Mouse (Mus musculus) left cerebral cortex, adult 18-20 months (tissue): ENCODE measurements around the gene Eps8l3. TPM values are rescaled to one million over a fixed set of nuclear protein-coding genes. Genes with fewer than 3 reads are reported as not detected.
"Not testable (repeated sequence)": the region's sequence is repeated elsewhere in the genome, so short reads cannot be mapped to it uniquely, and the experiment has no call there.

Experiments used
- DNase-seq, 2 experiments: peaks; one replicate each; pipeline ENCODE4 v3.0.0; 2021 to 2022; ENCODE audit warnings: low spot score in 2 of 2, mixed read lengths in 1 of 2
- total RNA-seq, 2 experiments: library from RNA; stranded (reverse); gene quantifications; 2 replicates each; pipeline ENCODE4 v1.2.3; 2021

Eps8l3 gene
- total RNA-seq, 2 experiments from 2014 or later, result not detected

DNA sequence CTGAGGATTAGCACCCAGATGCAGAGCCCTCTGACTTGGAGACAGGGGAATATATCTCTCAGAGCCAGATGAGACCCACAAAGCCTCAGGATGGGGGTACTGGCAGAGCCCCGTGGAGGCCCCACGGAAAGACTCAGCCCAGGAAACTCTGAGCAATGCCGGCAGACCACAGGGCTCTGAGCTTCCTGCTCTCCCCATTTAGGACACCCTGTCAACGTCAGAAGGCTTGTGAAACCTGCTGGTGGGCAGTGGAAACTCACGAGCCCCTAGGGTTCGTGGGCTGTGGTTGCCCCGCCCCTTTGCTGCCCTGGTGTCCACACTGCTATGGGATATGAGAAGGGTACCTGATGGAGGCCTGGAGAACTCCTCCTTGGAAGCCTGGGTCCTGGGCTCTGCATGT is 24.2 kb upstream of the Eps8l3 start:
- DNase-seq, result no peak

DNA sequence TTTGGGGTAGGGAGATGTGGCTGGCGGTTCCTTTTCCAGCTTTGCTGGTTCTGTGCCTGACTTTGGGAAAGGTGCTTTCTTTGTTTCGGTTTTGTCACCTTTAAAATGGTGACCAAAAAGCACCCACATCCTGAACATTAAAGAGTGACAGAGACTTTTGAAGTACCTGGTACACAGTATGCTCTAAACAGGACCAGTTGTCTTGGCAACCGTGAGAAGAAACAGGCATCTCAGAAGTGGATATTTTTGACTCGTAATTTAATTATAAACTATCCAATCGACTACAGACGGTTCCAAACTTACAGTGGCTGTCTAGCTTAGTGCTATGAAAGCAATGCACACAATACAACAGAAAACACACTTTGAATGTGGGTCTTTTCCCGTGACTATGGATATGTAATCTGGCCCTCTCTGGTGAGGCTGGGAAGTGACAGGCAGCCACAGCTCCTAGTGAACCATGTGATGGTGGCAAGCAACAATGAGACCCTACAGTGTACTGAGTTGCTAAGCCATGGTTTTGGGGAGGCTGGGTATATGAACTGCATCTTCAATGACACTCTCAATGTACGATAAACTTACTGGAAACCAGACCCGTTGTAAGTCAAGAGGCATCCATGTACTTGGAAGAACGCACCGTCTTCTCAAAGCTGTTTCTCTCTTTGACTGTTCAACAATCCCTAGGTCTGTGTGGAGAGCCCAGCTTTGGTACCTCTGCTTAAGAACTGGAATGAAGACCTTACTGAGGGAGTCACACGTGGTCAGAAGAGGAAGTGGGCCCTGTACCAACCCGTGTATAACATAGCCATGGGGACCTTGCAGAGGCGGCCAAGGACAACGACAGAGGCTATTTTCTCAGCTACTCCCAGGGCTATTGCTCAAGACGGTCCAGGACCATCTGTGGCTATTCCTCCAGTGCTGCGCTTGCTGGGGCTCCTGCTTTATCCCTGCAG is 23.5 kb upstream of the Eps8l3 start:
- DNase-seq, result no peak

DNA sequence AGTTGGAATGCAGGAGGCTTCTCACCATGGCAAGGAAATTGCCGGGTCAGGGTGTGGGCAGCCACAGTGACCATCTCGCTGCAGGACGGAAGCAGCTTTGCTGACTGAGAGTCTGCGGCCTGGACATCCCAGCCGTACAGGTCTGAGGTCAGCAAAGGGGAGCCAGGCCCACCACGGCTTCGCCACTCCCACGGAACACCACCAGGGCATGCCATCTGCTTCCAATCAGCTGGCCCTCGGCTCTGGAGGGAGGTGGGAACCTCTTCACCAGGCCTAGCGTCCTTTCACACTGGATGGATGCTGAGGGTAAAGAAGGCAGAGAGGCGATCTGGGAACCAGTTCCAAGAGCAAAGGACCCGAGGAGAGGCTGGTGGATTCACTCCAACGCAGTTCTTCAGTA is 21.7 kb upstream of the Eps8l3 start:
- DNase-seq, result no peak

DNA sequence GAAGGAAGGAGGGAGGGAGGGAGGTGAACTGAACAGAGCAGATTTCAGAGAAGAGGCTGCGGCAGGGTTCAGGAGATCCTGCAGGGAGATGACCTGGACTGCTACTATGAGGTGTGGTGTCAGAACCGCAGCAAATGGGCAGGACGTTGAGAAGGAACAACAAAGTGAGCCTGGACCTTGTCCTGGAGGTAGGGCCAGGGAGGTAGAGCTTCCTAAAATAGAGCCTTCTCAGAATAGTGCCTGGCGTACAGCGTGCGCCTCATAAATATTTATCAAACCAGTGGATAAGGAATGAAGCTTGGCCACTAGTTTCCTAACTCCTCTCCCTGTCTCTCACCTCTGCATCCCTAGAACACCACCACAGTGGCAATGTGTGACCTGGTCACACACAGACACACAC is 19.4 kb upstream of the Eps8l3 start:
- no peak for DNase-seq

DNA sequence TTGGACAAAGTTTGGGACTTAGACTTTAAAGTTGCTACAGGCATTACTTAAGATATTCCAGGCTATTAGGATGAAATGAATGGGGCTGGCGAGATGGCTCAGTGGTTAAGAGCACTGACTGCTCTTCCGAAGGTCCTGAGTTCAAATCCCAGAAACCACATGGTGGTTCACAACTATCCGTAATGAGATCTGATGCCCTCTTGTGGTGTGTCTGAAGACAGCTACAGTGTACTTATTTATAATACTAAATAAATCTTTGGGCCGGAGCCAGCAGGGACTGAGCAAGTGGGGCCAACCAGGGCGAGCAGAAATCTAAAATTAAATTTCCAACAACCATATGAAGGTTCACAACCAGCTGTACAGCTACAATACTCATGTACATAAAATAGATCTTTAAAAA is 15.5 kb upstream of the Eps8l3 start:
- DNase-seq, result not testable (repeated sequence)

DNA sequence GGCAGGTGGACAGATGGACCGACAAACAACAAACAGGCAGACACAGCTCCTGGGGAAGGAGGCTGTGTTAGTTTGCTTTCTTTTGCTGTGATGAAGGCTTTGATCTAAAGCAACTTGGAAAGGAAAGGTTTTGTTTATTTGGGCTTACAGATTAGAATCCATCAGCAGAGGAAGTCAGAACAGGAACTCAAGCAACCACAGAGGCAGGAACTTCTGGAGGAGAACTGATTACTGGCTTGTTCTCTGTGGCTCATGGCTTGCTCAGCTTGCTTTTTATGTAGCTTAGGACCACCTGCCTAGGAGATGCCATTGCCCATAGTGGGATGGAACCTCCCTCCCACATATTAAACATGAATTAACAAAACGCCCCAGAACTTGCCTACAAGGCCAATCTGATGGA is 14.6 kb upstream of the Eps8l3 start:
- DNase-seq, result no peak

DNA sequence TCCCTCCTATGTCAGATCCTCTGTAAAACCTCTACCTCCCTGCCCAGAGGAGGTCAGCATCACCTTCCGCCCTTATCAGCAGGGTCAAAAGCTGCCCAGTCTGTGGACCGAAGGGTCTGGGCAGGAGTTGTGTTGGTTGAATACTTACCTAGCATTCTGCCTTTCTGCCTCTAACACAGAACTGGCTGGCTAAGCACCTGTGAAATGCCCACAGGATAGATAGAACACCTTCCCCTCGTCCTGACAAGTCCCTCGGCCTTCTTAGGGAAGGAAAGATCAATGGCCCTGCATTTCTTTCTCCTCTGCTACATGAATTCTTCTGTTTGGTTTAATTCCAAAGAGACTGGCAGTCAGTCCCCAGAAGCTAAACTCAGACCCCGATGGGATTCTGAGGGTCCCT is 13.6 kb upstream of the Eps8l3 start:
- no peak for DNase-seq

DNA sequence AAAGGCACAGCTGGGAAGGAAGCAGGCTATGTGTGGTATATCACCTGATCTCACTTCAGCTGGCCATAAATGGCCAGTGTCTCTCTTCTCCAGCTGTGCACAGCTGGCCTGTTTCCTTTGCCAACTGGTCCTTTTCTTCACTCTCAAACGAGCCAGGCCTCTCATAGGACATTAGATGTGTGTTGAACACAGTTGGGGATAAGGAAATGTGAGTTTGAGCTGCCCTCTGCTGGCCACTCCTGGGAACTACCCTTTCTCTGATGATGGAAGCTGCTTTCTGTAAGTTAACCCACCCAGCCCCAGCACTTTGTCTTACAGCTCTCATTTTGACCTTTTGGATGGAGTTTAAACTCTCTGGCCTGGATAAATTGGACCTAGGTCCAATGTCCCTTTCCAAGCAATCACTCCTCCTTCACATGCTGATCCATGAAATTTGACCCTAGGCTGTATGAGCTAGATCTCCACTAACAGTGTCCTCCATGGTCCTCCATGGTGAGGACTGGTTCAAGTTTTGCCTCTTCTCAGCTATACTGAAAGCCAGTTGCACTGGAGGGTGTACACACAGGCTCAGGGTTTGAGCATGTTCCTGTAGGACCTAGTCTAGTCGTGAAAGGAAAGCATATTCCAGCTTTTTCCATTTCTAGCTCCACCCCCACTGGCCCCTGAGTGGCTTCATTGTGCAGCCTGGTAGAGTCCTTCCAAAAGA is 13.0 kb upstream of the Eps8l3 start:
- peak; percentile 92 for DNase-seq

DNA sequence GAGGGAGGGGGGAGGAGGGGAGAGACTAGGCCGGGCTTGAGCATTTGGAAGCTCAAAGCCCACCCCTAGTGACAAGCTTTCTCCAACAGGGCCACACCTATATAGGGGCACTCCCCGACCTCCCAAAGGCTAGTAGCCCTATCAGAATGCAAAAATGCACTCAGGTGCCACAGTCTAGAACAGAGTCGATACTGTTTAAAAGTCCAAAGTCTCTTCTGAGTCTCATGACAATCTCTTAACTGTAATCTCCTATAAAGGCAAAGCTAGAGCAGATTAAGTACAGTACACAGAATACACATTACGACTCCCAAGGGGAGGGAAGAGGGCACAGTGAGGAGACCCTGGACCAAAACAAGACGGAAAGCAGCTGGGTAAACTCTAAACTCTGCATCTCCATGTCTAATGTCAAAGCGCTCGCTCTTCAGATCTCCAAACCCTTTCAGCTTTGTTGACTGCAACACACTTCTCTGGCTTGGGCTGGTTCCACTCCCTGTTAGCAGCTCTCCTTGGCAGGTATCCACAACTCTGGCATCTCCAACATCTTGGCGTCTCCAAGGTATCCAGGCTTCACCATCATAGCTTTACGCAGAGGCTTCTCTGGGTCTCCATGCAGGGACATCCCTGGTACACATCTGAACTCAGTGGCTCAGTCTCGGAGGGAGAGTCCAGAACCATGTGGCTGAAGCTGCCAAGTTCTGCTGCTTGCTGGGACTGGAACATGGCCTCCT is 11.5 kb upstream of the Eps8l3 start:
- no peak for DNase-seq

DNA sequence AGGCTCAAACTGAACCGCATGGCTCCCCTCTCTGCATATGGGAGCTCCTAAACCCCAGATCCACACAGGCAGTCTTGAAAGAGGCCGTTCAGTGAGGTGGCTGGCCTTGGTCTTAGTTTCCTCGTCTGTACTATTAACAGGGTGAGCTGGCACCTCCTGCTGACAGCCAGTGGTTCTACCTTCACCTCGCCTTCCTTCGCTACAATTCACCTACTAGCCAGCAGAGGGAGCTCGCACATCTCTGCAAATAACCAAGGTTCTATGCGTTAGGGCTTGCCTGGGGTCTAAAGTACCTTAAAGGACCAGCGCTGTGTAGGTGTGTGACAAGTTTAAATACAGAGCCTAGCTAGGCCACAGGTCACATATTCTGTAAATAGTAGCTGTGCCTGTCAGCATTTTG is 9.9 kb upstream of the Eps8l3 start:
- peak; percentile 90 to 92 for DNase-seq

DNA sequence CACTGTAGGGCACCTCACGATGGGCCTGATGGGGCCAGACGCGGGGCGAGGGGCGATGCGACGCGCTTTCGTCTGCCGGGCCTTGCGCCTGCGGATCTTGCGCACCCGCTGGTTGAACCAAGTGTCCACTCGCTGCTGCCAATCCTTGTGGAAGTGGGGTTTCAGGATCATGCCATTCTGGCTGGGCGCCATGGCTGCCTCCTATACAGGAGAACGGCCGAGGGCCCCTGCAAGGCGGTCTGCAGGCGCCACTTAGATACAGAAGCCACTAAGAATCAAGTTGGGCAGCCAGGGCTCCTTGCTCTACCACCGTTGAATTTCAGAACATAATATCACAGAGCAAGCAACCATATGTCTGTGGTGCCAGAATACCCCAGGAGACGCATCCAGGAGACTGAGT is 8.6 kb upstream of the Eps8l3 start:
- no peak for DNase-seq

DNA sequence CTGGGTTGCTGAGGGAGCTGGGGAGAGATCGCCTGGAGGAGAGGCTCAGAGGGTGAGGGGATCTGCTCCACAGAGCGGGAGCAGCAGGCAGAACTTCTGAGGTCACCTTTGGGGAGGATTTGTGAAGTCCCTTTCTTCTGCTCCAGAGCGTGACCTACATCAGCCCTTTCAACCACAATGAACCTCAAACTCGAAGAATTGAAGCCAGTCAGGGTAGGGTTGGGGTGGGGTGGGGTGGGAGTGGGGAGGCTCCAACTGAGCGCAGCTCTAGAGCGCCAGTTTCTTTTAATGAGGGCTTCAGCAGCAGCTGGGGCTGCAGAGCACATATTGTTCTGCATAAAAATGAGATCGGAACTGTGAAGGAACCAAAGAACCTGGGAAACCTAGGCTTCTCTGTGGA is 7.9 kb upstream of the Eps8l3 start:
- no peak for DNase-seq

DNA sequence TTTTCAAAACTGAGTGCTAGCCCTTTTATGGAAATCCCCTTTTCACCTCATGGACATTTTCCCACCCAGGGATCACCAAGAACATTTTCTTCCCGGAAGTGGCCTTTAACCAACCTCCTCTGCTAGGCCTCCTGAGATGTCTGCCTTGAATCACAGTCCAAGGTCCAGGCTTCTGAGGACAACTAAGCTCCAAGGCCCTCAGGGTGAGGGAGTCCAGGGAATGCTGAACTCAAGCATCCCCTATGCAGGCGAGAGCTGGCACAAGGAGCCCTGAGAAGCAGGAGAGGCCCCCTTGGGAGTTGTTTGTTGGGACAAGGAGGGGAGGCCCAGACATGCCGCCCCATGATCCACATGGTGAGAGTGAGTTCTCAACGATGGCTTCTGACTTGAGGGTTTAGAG is 7.1 kb upstream of the Eps8l3 start:
- no peak for DNase-seq

DNA sequence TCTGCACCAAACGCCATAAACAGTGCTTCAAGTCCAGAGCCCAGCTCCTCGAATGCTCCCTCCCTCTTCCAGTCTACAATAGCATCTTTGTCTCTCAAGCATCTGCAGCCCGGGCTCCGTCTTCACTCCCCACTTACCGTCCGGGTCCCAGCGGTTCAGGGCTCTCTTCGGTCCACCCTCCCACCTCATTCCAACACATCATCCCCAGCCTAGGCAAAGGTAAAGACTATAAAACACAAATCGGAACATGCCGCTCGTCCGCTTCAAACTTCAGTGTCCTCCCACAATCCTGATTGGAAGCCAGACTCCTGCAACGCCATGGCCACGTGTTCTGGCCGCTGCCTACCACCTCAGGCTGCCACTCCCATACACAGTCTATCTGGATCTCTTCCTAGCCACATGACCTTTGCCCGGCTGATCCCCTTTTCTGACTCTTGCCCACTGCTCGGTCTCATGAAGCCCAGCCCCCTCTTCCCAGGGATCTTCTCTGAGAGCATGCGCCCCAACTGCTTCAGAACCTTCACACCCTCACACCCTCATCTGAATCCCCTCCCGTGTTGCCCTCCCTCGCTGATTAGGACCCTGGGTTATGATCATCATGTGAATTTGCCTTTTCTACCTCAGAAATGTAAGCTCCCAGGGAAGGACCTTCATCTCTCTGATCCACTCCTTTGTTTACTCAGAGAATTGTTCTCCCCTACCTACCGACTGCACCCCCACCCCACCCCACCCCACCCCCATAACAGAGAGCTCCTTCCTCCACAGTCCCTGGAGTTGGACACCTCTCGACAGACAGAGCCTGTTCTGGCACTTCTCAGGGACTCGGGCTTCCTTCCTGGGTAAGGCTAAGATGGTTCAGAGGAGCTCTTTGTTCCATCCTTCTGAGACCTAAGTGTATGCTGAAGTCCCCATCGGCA is 3.4 kb upstream of the Eps8l3 start:
- no peak for DNase-seq

DNA sequence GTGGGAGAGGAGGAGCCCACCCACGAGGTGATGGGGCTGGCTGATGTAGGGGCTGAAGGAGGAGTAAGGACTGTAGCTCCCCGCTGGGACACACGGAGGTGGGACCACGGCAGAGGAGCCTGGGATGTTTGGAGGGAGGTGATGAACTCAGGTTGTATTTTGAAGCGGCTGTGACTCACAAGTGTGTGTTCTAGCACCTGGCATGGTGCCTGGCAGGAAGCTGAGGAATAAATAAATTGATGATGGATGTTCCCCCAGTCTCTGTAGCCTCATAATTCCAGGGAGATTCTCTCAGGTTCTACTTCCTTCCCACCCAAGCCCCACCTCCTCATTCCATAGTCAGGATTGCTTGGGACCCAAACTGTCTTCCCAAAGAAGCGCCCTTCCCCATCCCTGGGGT is 1.8 kb upstream of the Eps8l3 start:
- DNase-seq, result no peak

DNA sequence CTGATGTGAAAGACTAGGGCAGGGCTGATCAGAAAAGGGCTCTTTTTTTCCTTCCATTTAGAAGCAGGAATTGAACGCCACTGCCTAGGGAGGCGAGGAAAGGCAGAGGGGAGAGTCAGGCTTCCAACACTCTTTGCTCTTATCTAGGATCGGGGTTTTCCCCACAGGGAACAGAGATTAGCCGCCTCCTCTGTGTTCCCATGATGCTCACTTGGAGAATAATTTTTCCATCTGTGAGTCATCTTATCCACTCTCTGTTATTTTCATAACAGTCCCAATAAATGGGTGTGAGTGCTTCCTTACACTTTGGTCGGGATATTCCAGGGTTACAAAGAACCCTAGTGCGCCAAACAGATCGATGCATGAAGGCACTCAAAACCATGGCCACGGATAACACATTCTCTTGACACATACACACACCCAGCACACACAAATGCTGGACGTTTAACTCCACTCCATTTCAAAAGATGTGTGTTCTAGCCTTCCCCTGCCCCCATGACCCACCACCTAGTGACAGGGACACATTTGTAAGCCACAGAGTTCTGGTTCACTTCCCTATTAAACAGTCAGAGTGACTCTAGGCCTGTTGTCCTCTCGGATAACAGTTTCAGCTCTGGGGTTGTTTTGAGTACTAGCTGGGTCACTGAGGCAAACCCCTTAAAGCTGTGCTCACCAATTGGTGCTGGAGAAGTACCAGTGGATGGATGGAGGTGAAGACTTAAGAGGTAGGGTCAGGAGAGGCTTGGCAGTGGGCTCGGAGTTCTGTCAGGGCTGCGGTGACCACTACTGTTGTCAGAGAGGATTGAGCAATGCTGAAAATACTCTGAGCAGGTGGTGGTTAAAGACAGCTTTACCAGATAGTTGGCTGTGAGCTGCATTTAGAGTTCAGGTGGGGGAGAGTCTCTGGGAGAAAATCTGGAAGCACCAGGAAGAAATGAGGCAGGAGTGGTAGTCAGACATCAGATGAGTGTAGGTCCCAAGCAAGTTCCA is 1.0 kb downstream of the Eps8l3 start:
- DNase-seq, result no peak

DNA sequence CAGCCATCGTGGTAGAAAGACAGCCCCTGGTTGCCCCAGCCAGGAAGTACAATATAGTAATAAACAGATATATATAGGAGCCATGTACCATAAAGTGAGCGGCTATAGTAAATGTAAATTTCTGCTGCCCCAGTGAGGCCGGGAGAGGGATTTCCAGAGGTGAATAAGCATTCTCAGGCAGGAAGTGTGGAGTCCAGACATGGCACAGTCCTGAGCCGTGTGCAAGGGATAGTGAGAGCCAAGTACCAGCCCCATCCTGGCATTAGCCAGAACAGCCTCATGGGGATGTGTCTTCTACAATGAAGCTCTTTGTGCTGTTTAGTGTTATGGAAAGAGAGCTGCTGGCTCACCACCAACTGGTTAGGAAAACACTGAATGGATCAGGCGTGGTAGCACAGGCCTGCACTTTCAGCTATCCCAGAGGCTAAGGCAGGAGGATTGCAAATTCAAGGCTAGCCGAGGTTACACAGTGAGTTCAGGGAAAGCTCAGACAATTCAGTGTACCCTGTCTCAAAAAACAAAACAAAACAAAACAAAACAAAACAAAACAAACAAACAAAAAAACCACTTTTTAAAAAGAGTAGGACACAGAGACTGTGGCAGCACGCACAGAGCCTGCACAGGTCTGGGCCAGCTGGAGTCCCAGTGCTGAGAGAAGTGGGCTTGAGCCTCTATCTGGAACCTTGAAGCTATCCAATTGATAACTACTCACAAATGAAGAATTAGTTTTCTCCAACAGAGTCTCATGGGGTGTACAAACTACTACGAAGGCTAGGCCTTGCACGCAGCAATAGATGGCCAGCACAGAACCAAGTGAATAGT is 10.9 kb downstream of the Eps8l3 start:
- peak; percentile 40 to 45 for DNase-seq

DNA sequence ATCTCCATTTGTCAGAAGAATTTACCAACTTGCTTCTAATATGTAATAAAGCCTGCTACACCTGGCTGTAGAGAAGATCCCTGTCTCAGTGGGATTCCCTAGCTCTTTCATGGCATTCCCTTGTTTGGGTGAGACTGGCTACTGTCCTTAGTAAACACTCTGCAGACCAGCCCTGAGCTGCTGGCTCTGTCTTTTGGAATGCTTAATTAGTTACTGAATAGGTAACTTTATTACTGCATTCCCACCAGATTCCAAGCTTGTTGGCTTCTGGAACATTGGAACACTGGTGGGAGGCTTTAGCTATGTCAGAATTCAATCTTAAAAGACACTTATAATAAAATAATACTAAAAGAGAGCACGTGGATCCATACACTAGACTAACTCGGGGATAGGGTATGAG is 12.2 kb downstream of the Eps8l3 start:
- not testable (repeated sequence) for DNase-seq
